Mouse (Mus musculus) thymus, adult 2 months (tissue): ENCODE data around the gene Babam1.

Experiments used
- CTCF ChIP-seq: fragments of 200-500 bp; IDR thresholded peaks from 2 replicates; pipeline ENCODE4 v1.5.1; 2012; ENCODE audit warnings: mild to moderate bottlenecking, control low read depth, low read length, moderate library complexity, borderline replicate concordance; ENCODE audit not compliant: control insufficient read depth, poor library complexity, insufficient read depth; ENCODE audit errors: extremely low read depth
- POLR2A ChIP-seq: fragments of 200-500 bp; IDR thresholded peaks from 2 replicates; pipeline ENCODE4 v1.6.1; 2012; ENCODE audit warnings: mild to moderate bottlenecking, low read length, control low read depth, moderate library complexity; ENCODE audit not compliant: control insufficient read depth, poor library complexity, insufficient read depth; ENCODE audit errors: extremely low read depth

DNA sequence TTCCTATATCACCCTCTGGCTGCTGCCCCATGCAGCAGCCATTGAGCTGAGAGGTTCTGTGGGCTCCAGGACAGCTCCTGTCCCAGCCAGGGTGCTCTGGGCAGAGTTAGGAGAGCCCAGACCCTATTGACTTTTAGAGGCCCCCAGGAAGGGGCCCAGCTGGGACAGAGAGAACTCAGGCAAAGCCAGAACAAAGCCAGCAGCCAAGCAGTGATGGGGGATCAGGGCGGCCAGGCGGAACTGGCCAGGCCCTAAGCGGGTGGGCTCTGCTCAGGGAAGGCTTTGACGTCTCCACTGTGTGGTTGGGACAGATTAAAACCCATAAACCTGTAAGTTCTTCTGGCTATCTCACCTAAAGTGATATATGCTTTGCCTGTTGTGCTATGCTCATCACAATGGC is 17.7 kb upstream of the Babam1 start:
- TF ChIP-seq CTCF (no peak), POLR2A (no peak)
